Mouse (Mus musculus): ENCODE measurements around the gene Fgr. TPM values are rescaled to one million over a fixed set of nuclear protein-coding genes. Genes with fewer than 3 reads are reported as not detected.

Fgr gene
- total RNA-seq, 2 experiments from 2014 or later = 0.09 to 0.14 TPM

DNA sequence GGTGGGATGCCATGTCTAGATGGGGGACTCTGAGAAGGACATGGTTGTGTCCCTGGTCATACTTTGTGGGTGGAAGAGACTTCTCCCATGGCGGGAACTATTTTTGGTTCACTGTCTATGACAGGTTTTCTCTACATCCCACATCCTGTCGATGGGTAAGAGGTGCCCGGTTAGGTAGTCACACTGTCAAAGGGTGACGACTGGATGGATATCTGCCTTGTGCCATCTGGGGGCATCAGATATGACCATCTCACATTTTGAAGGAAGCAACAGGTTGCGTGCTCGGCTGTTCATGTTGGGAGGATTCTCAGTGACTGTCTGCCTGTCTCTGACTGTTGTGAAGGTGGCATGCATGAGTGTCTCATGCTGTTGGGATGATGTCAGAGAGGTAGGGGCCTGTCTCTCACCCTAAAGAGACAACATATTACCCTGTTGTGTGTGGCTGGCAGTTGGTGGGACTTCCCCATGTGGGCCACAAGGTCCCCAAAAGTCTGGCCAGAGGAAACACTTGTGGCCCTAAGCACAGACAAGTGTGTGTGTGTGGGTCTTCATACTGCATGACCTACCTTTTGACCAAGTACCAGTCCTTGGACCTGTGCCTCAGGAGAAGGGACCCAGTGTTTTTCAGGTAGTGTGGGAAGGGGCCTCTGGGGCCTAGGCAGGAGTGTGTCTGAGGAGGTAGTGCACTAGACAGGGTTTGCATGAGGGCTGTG, 77.1 kb downstream of the Fgr start:
- DNase-seq (ENCODE audit: low spot score) = no peak

DNA sequence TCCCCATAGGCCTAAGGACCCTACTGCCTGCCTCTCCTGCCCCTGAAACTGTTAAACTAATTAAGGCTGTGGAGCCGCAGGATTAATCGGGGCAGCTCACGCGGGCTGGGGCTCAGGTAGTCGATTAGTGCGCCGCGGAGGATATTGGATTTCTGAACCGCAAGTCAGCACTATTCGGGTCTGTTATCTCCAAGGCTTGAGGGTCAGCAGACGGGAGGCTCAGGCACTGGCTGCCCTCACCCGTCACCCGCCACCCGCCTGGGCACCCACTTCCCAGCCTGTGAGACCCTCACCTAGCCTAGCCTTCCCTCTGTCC, 77.6 kb downstream of the Fgr start:
- no peak for DNase-seq (ENCODE audit: low spot score)

Other genes starting within 250 kb of the Fgr start
- 1 to 10 TPM in 1 of 2 experiments, under 1 TPM in 1; 0.95 to 1.3 TPM for gene Xkr8, start 241.5 kb upstream of the Fgr start, total RNA-seq (2021)
- gene Smpdl3b, start 216.8 kb upstream of the Fgr start, total RNA-seq (2021) = 1 to 10 TPM in 1 of 2 experiments, under 1 TPM in 1; 0.48 to 1.2 TPM
- gene Rpa2, start 205.8 kb upstream of the Fgr start, total RNA-seq (2021) = 10 to 100 TPM; 14.4 to 16.3 TPM
- gene Themis2, start 177.7 kb upstream of the Fgr start, total RNA-seq (2021) = under 1 TPM; 0.41 to 0.85 TPM
- gene Ppp1r8, start 130.9 kb upstream of the Fgr start, total RNA-seq (2021) = 10 to 100 TPM; 14.6 to 15.7 TPM
- gene Stx12, start 89.6 kb upstream of the Fgr start, total RNA-seq (2021) = 10 to 100 TPM; 24.6 to 26.5 TPM
- 10 to 100 TPM; 23.5 to 23.9 TPM for gene Fam76a, start 51.5 kb upstream of the Fgr start, total RNA-seq (2021)
- gene Ahdc1, start 37.2 kb downstream of the Fgr start, total RNA-seq (2021) = 10 to 100 TPM; 40.6 to 41.6 TPM
- gene Wasf2, start 156.4 kb downstream of the Fgr start, total RNA-seq (2021) = 10 to 100 TPM; 29.1 to 33.3 TPM
- gene Cd164l2, start 238.0 kb downstream of the Fgr start, total RNA-seq (2021) = not detected
- not detected for gene Gpr3, start 238.4 kb downstream of the Fgr start, total RNA-seq (2021)